In genomic region chr4:119854307-119855144, GRCm38 (mm10) we compare ENCODE assay signal across 13 mouse cellular contexts.
DNase-seq lines count a peak whose midpoint lies in the region; ATAC-seq and TF ChIP-seq lines count a peak whose summit lies in the region.
"Had no signal": no experiment of that assay in that cellular context is flagged by ENCODE, and none has a peak within 500 bp of the region (broad histone marks: within the 10 kb centered on the region; RNA-seq: fewer than 3 reads in every experiment).

No protein-coding gene starts in this region.

- intact Hi-C loops in gastrocnemius, postnatal 14 days (cut with DNase I; ENCODE audit: low total_unique reads) = no loop called here

- no peaks in the 10 kb centered on the region for H3K4me1 ChIP-seq in embryonic facial prominence, embryonic 11.5 days (ENCODE audit: control insufficient read depth, insufficient read depth, low read length)
- peaks cover 10% of the 10 kb centered on the region for H3K4me1 ChIP-seq in embryonic facial prominence, embryonic 10.5 days
- H3K4me1 ChIP-seq: liver, embryonic 13.5 days; midbrain, embryonic 12.5 days had no signal

- H3K9ac ChIP-seq in embryonic facial prominence, embryonic 11.5 days (replicated peaks; ENCODE audit: low read length) = no peak overlapping the region
- H3K9ac ChIP-seq: liver, embryonic 13.5 days; midbrain, embryonic 12.5 days had no signal

- no peaks in the 10 kb centered on the region for H3K36me3 ChIP-seq in embryonic facial prominence, embryonic 11.5 days (replicated peaks; ENCODE audit: control insufficient read depth, insufficient read depth, low read depth, low read length)
- H3K36me3 ChIP-seq in embryonic facial prominence, embryonic 10.5 days (replicated peaks) = no peaks in the 10 kb centered on the region
- H3K36me3 ChIP-seq: heart, embryonic 10.5 days; liver, embryonic 13.5 days; midbrain, embryonic 12.5 days had no signal

- no peaks in the 10 kb centered on the region for H3K27me3 ChIP-seq in embryonic facial prominence, embryonic 11.5 days (ENCODE audit: control insufficient read depth, insufficient read depth, low read length)
- no peaks in the 10 kb centered on the region for H3K27me3 ChIP-seq in embryonic facial prominence, embryonic 10.5 days (replicated peaks; ENCODE audit: low read depth, poor library complexity, severe bottlenecking)
- H3K27me3 ChIP-seq: liver, embryonic 13.5 days; midbrain, embryonic 12.5 days had no signal

- H3K27ac ChIP-seq in embryonic facial prominence, embryonic 11.5 days (replicated peaks; ENCODE audit: low read depth, low read length) = no peak overlapping the region
- H3K27ac ChIP-seq in embryonic facial prominence, embryonic 10.5 days (replicated peaks) = no peak overlapping the region
- no peak overlapping the region; the same call in 1 of the 2 replicates for H3K27ac ChIP-seq in layer of hippocampus, adult 2 months
- H3K27ac ChIP-seq: heart, embryonic 10.5 days; liver, embryonic 13.5 days; midbrain, embryonic 12.5 days; stomach, postnatal 0 days had no signal

- no peak overlapping the region for H3K4me3 ChIP-seq in embryonic facial prominence, embryonic 11.5 days (ENCODE audit: low read depth, low read length)
- H3K4me3 ChIP-seq in embryonic facial prominence, embryonic 10.5 days = no peak overlapping the region
- no peak overlapping the region for H3K4me3 ChIP-seq in layer of hippocampus, adult 2 months
- H3K4me3 ChIP-seq: heart, embryonic 10.5 days; liver, embryonic 13.5 days; midbrain, embryonic 12.5 days had no signal

- peak; percentile 36 for TF ChIP-seq CTCF in layer of hippocampus, adult 2 months (conservative IDR thresholded peaks at IDR 0.05)

- no peaks in the 10 kb centered on the region for H3K9me3 ChIP-seq in embryonic facial prominence, embryonic 11.5 days (replicated peaks; ENCODE audit: control insufficient read depth, low read length)
- H3K9me3 ChIP-seq in embryonic facial prominence, embryonic 10.5 days = no peaks in the 10 kb centered on the region
- H3K9me3 ChIP-seq: heart, embryonic 10.5 days; liver, embryonic 13.5 days; midbrain, embryonic 12.5 days had no signal

- DNase-seq in embryonic facial prominence, embryonic 11.5 days (ENCODE audit: low spot score) = peak; percentile 4
- DNase-seq in embryonic facial prominence, embryonic 10.5 days (ENCODE audit: low spot score) = no peak
- no peak for DNase-seq in layer of hippocampus, adult 2 months (ENCODE audit: low spot score in 2 of 2)
- no peak for DNase-seq in layer of hippocampus, adult 18-20 months (ENCODE audit: low spot score in 2 of 2)
- peak; percentile 20 for DNase-seq in NIH3T3 (ENCODE audit: low read depth)
- no peak for DNase-seq in layer of hippocampus, adult 11-12 months (ENCODE audit: low spot score)
- no peak for DNase-seq in gastrocnemius, postnatal 14 days
- DNase-seq: cerebellum, adult 2 months; liver, embryonic 13.5 days had no signal

- no peak overlapping the region for H3K4me2 ChIP-seq in embryonic facial prominence, embryonic 11.5 days (ENCODE audit: low read depth, low read length)
- H3K4me2 ChIP-seq: liver, embryonic 13.5 days; midbrain, embryonic 12.5 days had no signal

- WGBS in embryonic facial prominence, embryonic 11.5 days = 75% methylated on average over 9 of the region's 9 CpGs
- WGBS in embryonic facial prominence, embryonic 10.5 days = 85% methylated on average over 9 of the region's 9 CpGs

- ATAC-seq in embryonic facial prominence, embryonic 11.5 days (replicated peaks; ENCODE audit: insufficient number of reproducible peaks, low FRiP score, low TSS enrichment, low read depth) = no peak
- 0 out of 2 replicates have a peak, but pooled peaks have one; percentile 36 for ATAC-seq in megakaryocyte-erythroid progenitor cell, adult 5-6 weeks (replicated peaks; ENCODE audit: low FRiP score, low TSS enrichment, poor library complexity, severe bottlenecking)

Comparison
In these comparisons a context has a peak if more than half of its experiments do, and no peak if none do; other contexts are left out.
1. DNase-seq: peak in embryonic facial prominence, embryonic 11.5 days (single experiment) and NIH3T3 (single experiment); none in embryonic facial prominence, embryonic 10.5 days (single experiment), layer of hippocampus, adult 2 months (0 of 2), layer of hippocampus, adult 18-20 months (0 of 2), layer of hippocampus, adult 11-12 months (single experiment) and gastrocnemius, postnatal 14 days (single experiment).